Mouse (Mus musculus): Measurements from ENCODE around the gene Cd300c. TPM values are rescaled to one million over a fixed set of nuclear protein-coding genes. Genes with fewer than 3 reads are reported as not detected.

The Cd300c gene
- total RNA-seq, 2 experiments from 2014 or later, result 0.39 TPM; not detected in 1

Other genes with a start within 250 kb of the Cd300c start
- gene Dnaic2, start 241.7 kb downstream of the Cd300c start, total RNA-seq (2015), result not detected in 2 replicates
- not detected in 2 replicates for gene Dnaic2, start 241.7 kb downstream of the Cd300c start, total RNA-seq (2017)
- not detected in 2 replicates for gene Kif19a, start 203.8 kb downstream of the Cd300c start, total RNA-seq (2015)
- gene Kif19a, start 203.8 kb downstream of the Cd300c start, total RNA-seq (2017), result not detected in 2 replicates
- not detected in 2 replicates for gene Btbd17, start 173.2 kb downstream of the Cd300c start, total RNA-seq (2015)
- not detected in 2 replicates for gene Btbd17, start 173.2 kb downstream of the Cd300c start, total RNA-seq (2017)
- not detected in 2 replicates for gene Gpr142, start 170.2 kb downstream of the Cd300c start, total RNA-seq (2015)
- not detected in 2 replicates for gene Gpr142, start 170.2 kb downstream of the Cd300c start, total RNA-seq (2017)
- gene Gprc5c, start 118.0 kb downstream of the Cd300c start, total RNA-seq (2015), result not detected in 2 replicates
- 0.67 TPM in 1 of 2 replicates, not detected in the other for gene Gprc5c, start 118.0 kb downstream of the Cd300c start, total RNA-seq (2017)
- gene Cd300a, start 79.1 kb downstream of the Cd300c start, total RNA-seq (2015), result 7.7 and 8.9 TPM in 2 replicates
- gene Cd300a, start 79.1 kb downstream of the Cd300c start, total RNA-seq (2017), result 14.2 and 29.7 TPM in 2 replicates
- gene Cd300lb, start 34.8 kb downstream of the Cd300c start, total RNA-seq (2015), result 18.8 and 25.5 TPM in 2 replicates
- 12.1 and 15.6 TPM in 2 replicates for gene Cd300lb, start 34.8 kb downstream of the Cd300c start, total RNA-seq (2017)
- gene Cd300ld, start 20.8 kb upstream of the Cd300c start, total RNA-seq (2015), result 1.1 and 1.3 TPM in 2 replicates
- 0.51 and 0.67 TPM in 2 replicates for gene Cd300ld, start 20.8 kb upstream of the Cd300c start, total RNA-seq (2017)
- gene Cd300c2, start 32.7 kb upstream of the Cd300c start, total RNA-seq (2015), result 2.5 and 3.8 TPM in 2 replicates
- gene Cd300c2, start 32.7 kb upstream of the Cd300c start, total RNA-seq (2017), result 1.00 and 2.0 TPM in 2 replicates
- gene Cd300ld2, start 47.0 kb upstream of the Cd300c start, total RNA-seq (2015), result 0.54 and 0.72 TPM in 2 replicates
- gene Cd300ld2, start 47.0 kb upstream of the Cd300c start, total RNA-seq (2017), result not detected in 2 replicates
- 0.22 TPM in 1 of 2 replicates, not detected in the other for gene Cd300ld4, start 57.9 kb upstream of the Cd300c start, total RNA-seq (2015)
- not detected in 2 replicates for gene Cd300ld4, start 57.9 kb upstream of the Cd300c start, total RNA-seq (2017)
- gene Cd300ld5, start 68.6 kb upstream of the Cd300c start, total RNA-seq (2015), result 0.22 TPM in 1 of 2 replicates, not detected in the other
- gene Cd300ld5, start 68.6 kb upstream of the Cd300c start, total RNA-seq (2017), result not detected in 2 replicates
- 0.22 and 0.47 TPM in 2 replicates for gene Cd300ld3, start 79.3 kb upstream of the Cd300c start, total RNA-seq (2015)
- 0.78 TPM in 1 of 2 replicates, not detected in the other for gene Cd300ld3, start 79.3 kb upstream of the Cd300c start, total RNA-seq (2017)
- 0.17 and 0.42 TPM in 2 replicates for gene Cd300e, start 93.0 kb upstream of the Cd300c start, total RNA-seq (2015)
- gene Cd300e, start 93.0 kb upstream of the Cd300c start, total RNA-seq (2017), result 0.10 and 0.25 TPM in 2 replicates
- gene Rab37, start 122.3 kb upstream of the Cd300c start, total RNA-seq (2015), result 4.6 and 9.6 TPM in 2 replicates
- gene Rab37, start 122.3 kb upstream of the Cd300c start, total RNA-seq (2017), result 8.5 and 13.9 TPM in 2 replicates
- 2.1 and 2.3 TPM in 2 replicates for gene Cd300lf, start 164.8 kb upstream of the Cd300c start, total RNA-seq (2015)
- gene Cd300lf, start 164.8 kb upstream of the Cd300c start, total RNA-seq (2017), result 1.6 and 1.8 TPM in 2 replicates
- gene Slc9a3r1, start 194.2 kb upstream of the Cd300c start, total RNA-seq (2015), result 51.4 TPM in 2 replicates
- 44.7 and 49.4 TPM in 2 replicates for gene Slc9a3r1, start 194.2 kb upstream of the Cd300c start, total RNA-seq (2017)
- gene Tmem104, start 218.3 kb upstream of the Cd300c start, total RNA-seq (2015), result 7.8 and 8.3 TPM in 2 replicates
- gene Tmem104, start 218.3 kb upstream of the Cd300c start, total RNA-seq (2017), result 2.4 and 8.2 TPM in 2 replicates
- gene Nat9, start 218.7 kb upstream of the Cd300c start, total RNA-seq (2015), result 17.4 and 17.8 TPM in 2 replicates
- 20.2 and 25.5 TPM in 2 replicates for gene Nat9, start 218.7 kb upstream of the Cd300c start, total RNA-seq (2017)